Mouse (Mus musculus): ENCODE measurements at regions not wholly inside any gene's neighbourhood (a gene's known extent, or its start where the extent isn't known, plus 50 kb on each side); places are given as distances from the start of the nearest gene placed in this dataset.

- TF ChIP-seq CTCF (IDR thresholded peaks at IDR 0.05; ENCODE audit: borderline replicate concordance, insufficient read depth, low read depth, low read length) (no peak), POLR2A (IDR thresholded peaks at IDR 0.05; ENCODE audit: borderline replicate concordance, insufficient read depth, low read length) (no peak)
Observed at GRCm38 (mm10) chr8:18216516-18216915, 761.5 kb downstream of the Defb40 start.
